Mouse (Mus musculus) skeletal muscle tissue, adult 2 months (tissue): Measurements from ENCODE around the gene Slc30a7.
A peak's percentile ranks its signal among the peaks of the same experiment; 100 is the strongest.
"Not testable (repeated sequence)": the region's sequence is repeated elsewhere in the genome, so short reads cannot be mapped to it uniquely, and the experiment has no call there.

Experiments used
- DNase-seq: peaks from one replicate; pipeline ENCODE4 v3.0.0-alpha.2; 2012; ENCODE audit warnings: low read depth, low spot score

The Slc30a7 gene

DNA sequence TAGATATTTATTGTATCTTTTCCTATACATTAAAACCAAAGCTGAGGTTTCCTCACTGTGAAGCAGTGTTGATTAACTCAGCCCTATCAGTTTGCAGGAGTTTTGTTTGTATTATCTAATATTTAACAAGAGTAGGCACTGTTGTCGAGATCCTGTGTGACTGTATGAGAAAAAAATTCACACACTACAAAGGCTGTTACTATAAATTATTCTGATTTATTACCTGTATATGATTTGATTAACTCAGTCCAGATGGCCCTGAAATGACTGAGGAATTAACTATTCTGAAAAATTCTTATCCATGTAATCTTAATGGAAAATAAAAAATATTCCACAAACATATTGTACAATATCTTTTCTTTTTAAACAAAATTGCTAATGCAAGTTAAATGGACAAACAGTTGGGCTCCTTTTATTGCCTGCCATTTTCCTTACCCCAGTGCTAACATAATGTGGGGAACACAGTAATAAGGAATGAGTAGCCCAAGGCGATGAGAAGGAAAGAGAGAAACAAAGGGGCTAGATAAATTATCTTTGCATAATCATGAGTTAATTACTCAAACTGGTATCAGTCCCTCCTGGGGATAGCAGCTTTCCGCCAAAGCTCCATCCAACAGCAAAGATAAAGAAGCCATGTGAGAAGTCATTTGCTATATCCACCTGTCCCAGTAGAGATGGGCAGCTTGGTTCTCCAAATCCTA, 57.8 kb downstream of the Slc30a7 start:
- DNase-seq, result no peak

DNA sequence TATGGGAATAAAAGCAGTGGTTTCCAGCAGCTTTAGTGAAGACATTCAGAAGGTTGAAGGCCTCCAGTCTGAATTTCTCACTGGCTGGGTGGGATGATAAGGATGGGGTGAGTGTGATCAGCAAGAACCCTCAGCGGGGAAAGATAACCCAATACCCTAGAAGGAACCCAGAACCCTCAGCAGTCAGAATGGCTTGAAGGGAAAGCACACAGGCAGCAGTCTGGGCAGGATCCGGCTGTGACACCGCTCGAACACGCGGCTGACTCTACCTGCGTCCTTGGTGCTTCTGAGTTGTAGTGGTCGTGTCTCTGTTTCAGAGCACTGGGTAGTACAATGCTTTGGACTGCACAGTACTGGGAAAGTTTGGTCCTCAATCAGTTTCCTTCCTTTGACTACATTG, 60.9 kb downstream of the Slc30a7 start:
- DNase-seq, result no peak

DNA sequence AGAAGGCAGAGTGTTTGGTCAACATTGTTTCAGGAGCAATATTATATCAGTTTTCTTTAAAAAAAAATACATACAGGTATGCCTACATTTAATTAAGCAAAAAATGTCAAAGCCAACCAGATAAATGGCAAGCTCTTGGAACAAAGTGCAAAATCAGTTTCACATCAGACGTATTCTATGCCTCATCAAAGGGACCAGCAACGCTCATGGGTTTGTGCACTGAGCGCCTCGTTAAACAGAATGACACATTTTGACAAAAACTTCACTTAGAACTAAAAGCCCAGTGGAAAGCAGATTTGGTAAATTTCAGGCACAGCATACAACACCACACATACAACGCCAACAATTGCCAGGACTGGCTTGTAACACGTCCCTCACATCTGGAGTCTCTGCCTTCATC, 62.8 kb downstream of the Slc30a7 start:
- DNase-seq, result no peak

DNA sequence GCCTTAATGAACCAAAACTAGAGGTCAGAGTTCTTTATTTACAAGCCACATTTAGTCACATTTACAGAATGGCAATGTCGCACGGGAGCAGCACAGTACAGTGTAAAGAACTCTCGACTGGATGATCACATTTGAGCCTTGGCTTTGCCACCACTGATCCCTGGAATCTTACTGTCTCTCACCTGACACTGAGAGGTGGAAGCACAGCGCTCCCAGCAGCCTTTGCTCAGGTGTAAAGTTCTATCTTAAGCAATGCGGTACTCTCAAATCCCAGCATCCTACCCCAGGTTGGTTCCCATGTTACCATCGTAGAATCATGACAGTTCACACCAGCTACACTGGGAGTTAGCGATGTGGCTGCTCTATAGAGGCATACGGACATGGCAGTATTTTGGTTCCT, 65.7 kb downstream of the Slc30a7 start:
- DNase-seq, result no peak

DNA sequence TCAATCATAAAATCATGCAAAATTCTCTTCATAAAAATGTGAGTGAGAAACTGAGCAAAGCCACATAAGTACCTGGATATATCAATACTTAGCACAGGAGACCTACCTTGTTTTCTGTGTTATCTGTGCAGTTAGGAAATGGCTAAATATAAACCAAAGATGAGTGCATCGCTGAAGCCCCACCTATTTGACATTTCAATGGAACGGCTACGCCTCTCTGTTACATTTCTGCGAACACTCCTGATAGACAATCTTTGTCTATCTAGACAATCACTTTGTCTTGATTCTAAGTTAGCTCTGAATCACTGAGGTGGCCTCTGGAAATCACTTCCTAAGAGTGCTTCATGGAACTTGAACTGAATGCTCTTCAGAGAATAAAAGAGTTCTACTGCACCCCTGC, 66.7 kb downstream of the Slc30a7 start:
- no peak for DNase-seq

DNA sequence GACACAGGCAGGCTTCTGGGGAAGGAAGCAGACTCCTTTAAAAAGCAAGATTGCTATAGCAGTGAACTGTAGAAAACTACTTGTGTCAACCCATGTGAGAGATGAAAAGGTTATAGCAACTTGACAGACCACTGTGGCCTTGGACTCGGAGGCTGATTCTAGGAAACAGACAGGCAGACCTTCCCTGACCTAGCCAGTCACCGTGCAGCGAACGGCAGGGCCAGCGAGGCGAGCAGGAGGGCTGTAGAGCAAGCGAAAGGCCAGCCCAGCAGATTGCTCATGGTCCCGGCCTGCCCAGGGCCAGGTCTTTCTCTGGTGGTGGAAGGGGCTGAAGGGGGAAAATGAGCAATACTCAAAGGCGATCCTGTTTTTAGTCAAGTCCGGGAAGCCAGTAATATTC, 69.4 kb downstream of the Slc30a7 start:
- DNase-seq, result no peak

DNA sequence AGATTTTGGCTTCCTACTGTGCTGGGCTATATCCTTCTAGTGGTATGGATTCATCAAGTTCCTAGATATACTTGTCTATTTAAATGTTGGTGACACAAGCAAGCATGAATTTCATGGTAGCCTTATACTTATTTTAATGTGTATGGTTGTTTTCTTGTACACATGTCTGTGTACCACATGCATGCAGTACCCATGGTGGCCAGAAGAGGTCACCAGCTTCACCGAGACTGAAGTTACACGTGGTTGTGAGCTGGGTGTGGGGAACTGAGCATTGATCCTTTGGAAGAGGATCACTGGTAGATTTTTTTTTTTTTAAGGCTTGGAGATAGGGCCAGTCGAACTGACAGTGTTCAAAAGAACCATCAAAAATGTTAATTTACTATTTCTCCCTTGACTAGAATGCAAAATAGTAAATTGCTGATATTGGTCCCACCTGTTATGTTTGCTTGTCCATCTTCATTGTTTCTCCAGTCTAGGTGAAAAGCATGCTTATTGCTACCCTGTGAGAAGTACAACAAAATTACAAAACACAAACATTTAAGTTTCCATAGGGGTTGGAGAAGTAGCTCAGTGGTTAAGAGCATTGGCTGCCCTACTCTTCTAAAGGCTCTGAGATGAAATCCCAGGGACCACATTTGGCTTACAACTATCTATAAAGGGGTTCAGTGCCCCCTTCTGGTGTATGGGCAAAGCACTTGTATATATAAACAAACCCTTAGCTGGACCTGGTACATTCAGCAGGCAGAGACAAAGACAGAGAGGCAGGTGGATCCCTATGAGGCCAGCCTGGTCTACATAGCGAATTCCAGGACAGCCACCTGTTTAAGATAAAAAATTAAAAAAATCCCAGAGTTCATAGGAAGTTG, 70.2 kb downstream of the Slc30a7 start:
- peak; percentile 16 for DNase-seq

DNA sequence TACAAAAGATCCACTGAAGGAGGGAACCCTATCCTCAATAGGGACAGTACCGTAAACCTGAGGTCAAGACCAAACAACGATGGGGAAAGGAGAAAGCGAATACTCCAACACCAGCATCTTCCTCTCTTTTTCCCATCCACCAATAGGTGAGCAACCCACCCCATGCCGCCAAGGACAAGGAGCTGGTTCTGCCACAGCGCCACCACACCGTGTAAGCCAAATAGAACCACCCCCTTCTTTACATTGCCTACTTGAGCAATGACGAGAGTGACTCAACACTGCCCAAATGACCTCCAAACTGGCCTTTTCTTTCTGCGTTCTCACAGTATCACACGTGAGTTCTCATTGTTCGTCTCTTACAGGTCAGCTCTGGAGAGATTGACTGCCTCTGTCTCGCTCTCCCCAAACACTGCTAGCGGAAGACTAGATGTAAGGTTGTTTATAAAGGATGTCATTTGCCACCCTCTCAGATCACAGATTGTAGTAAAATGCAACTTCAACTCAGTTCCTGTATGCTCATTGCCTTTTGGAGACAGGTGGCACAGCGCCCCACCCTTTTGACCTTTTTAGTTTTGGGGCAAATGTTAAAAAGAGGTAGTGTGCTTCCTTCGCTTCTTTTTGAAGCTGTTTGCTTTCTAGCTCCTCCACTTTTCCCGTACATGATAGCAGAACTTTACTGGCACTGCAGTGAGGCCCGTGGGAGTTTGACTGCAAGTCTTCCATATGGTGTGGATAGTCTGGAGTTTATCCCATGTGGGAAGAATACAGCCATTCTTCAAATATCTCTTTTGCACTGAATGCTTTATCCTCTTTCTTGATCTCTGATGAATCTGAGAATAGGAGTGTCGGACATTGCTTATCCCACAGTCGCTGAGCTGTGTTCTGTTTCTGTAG, 73.7 kb downstream of the Slc30a7 start:
- DNase-seq, result no peak

DNA sequence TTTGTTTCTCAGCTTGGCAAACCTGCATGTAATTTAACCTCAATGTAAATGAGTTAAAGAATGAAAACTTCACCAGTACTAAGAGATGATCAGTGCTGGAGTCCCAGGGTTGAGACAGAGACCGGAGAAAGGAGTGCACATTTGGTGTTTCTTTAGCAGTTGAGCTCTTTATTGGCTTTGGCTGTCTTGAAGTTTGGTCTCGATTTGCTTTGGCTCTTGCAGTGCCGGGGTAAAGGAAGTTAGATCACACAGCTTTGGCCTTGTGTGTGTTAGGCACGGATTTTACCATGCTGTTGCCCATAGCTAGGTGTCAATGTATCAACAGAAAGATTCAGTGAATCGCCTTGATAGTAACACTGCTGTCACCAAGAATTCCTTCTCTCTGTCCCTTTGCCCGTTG, 75.5 kb downstream of the Slc30a7 start:
- no peak for DNase-seq

DNA sequence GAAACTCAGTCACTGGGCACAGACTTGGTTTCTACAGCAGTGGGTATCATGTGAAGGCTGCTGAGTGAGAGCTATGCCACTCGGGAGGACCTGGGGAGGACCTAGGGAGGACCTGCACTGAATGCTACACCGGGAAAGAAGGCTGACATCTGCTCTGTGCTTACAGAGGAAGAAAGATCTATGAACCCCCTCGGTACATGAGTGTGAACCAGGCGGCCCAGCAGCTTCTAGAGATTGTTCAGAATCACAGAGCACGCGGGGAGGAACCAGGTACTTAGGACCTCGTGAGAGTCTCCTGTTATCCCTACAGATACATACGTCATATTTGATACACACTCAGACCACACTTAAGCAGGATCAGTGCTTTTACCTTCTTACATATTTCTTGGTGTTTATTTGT, 80.7 kb downstream of the Slc30a7 start:
- no peak for DNase-seq

DNA sequence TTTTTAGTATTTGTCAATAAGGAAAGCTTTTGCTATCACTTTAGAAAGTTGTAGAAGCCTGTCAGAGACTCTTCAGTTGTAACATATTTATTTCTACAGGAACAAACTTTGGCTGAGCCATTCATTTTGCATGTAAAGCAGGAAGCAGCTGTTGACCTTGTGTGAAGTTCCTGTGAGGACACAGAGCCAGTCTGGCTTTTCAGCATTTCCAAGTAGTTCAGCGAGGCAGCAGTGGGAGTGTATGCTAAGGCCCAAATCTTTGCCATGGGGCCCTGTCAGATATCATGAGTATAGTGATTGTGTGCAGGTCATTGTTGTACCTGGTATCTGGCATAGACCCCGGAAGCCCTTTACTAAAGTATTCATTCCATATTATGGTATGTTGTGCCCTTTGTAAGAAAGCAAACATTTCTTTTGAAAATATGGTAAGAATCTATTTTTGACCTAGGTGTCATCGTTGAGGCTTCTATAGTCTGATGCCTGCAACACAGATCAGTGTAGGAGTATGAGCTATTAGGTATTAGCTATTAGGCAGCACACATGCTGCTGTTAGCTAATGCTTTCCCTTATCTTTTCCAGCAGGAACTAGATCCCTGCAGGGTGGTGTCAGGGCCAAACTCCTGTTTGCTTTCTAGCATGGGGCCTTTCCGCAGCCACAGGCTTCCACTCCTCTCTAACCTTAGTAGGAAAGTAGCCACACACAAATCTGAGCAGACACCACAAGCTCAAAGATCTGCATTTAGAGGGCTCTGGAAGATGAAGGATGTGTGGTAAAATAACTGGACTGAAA, 82.6 kb downstream of the Slc30a7 start:
- DNase-seq, result peak; percentile 14

DNA sequence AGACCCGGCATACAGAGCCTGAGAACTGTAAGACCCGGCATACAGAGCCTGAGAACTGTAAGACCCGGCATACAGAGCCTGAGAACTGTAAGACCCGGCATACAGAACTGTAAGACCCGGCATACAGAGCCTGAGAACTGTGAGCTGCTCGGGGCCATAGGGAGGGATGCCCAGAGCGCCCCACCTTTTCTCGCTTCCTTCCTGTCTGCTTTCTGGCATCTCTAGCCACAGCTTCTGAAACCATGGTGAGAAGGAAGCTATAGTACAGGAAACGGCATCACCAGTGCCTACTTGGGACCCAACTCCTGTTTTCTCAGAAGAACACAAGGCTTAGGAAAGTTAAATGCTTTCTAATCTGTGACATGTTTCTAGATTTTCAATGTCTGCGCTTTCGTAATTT, 99.8 kb downstream of the Slc30a7 start:
- DNase-seq, result not testable (repeated sequence)

DNA sequence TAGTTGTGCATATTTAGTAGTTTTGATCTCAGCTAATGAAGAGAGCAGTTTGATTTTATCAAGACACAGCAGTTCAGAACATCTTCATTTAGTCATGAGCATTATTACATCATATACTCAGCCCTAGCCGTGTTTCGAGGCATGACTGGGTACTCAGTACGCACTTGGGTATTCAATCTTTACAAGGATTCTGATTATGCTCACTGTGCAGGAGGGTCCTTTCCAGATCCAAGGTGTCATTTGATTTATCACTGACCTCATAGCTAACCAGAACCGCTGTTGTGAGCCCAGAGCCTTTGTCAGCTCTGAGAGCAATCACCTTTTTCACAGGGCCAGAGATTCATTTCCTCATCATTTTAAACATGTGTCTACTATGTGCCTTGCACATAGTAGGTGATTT, 101.6 kb downstream of the Slc30a7 start:
- DNase-seq, result no peak

DNA sequence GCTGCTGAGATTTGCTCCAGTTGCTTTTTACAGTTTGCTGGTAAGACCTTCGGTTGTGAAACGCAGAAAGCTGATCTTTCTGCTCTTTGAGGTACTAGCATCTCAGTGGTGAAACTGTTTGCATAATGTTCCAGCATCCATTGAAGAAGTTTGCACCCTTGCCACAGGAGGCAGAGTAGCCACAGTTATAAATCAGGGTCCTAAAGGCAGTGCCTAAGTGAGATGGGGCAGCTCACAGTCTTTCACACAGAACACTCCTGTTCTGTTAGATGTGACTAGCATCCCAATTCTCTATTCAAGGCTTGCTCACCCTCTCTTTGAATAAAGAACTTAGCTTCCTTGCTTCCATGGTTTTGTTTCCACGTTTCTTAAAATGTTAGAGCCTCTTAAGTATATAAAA, 102.1 kb downstream of the Slc30a7 start:
- DNase-seq, result no peak

DNA sequence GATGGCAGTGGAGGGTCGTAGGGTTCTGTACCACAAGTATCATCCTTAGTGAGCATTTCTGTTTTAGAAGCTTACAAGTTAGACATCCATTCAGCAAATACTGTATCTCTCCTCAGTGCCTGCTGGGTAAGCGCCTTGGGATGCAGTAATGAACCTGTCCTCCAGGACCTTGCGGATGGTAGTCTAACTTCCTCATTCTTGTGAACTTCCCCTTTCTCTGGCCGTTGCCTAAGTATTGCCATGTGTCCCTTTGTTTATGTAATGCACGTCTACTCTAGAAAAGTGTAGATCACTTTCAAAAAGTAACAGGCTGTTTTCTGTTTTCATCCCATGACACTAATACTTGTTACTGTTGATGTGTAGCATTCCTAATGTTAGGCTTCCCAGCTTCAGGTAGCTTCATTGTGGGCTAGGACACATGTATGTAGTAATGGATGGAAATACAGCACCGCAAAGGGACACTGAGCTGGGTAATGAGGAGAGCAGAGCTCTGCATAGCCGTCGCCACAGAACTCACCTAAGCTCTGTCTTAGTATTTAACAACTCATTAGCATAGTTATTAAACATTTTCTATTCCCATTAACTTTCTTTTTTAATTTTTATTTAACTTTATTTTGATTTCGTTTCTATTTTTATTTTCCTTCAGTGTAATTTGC, 104.8 kb downstream of the Slc30a7 start:
- peak; percentile 13 for DNase-seq

DNA sequence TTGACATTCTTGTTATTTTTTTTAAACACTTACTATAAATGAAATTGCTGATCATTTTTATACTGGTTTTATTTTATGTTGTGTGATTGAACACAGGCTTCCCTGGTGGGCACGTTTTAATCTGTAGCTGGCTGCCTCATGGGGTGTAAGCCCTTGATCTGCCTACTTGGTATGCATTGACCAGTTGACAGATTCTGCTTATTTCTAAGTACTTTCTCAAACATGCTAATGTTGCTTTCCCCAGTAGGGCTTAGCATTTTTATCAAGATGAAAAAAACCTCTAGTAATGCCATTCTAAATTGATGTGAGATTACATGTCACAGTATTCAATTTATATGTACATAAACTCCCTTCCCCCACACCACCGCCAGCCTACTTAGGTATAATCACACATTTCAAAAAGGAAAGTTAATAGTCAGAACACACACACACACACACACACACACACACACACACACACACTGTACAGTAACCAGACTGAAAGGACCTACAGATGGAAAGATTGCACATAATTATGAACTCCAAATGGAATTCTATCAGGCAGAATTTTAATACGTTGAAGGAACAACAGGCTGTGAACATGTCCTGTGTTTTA, 108.8 kb downstream of the Slc30a7 start:
- DNase-seq, result no peak

DNA sequence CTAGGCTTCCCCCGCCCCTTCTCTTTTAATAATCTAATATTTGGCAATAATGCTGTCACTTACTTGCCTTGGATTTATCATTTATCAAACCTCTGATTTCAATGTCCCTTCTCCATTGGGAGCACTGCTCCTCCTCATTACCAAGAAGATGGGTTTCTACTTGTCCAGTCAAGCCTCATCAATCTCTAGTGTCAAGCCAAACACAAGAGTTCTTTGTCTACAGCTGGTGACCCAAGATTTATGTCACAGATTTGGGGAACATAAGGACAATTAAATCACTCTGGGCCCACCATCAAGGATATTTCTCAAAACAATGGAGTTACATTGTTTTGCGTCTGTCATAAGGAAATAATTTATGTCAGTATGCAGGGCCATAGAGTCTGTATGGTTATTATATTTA, 114.0 kb downstream of the Slc30a7 start:
- no peak for DNase-seq

DNA sequence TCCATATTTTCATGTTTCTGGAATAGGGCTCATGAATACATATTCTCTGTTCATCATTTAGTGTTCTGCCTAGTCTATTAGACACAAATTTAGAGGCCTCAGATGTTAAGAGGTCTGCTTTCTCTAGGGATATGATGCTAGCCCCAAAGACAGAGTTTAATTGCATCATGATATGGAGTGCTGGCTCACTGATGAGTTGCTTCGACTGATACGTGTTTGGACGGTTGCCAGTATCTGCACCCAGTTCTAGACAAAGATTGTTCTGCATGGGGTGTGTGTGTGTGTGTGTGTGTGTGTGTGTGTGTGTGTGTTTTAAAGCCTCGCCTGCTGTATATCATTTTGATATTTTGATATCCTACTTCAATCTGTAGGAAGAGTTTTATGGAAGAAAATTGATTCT, 114.9 kb downstream of the Slc30a7 start:
- no peak for DNase-seq
